Mouse (Mus musculus) neural tube, embryonic 15.5 days (tissue): ENCODE measurements around the gene Sapcd1. TPM values are rescaled to one million over a fixed set of nuclear protein-coding genes. Genes with fewer than 3 reads are reported as not detected.
"Not testable (repeated sequence)": the region's sequence is repeated elsewhere in the genome, so short reads cannot be mapped to it uniquely, and the experiment has no call there.

Experiments
- ATAC-seq: fragments of 200-750 bp; cut with Nextera tagmentation; 2 replicates; pipeline ENCODE4 v1.8.0; 2017; ENCODE audit warnings: mild to moderate bottlenecking, moderate TSS enrichment, moderate library complexity; ENCODE audit not compliant: low FRiP score
- H3K27ac ChIP-seq: fragments of 300-500 bp; sonication (generic); replicated peaks from 2 replicates; pipeline ENCODE4 v1.5.1; 2015; ENCODE audit warnings: mild to moderate bottlenecking, inconsistent platforms
- H3K27me3 ChIP-seq: fragments of 300-500 bp; sonication (generic); replicated peaks from 2 replicates; pipeline ENCODE4 v1.6.1; 2015; ENCODE audit warnings: inconsistent platforms
- H3K36me3 ChIP-seq: fragments of 300-500 bp; sonication (generic); 2 replicates; pipeline ENCODE4 v1.6.1; 2015; ENCODE audit warnings: inconsistent platforms
- H3K4me1 ChIP-seq: fragments of 300-500 bp; sonication (generic); 2 replicates; pipeline ENCODE4 v1.6.1; 2015; ENCODE audit warnings: inconsistent platforms
- H3K4me2 ChIP-seq: fragments of 300-500 bp; sonication (generic); 2 replicates; pipeline ENCODE4 v1.6.1; 2015; ENCODE audit warnings: inconsistent platforms, mild to moderate bottlenecking, moderate library complexity
- H3K4me3 ChIP-seq: fragments of 300-500 bp; sonication (generic); replicated peaks from 2 replicates; pipeline ENCODE4 v1.5.1; 2015; ENCODE audit warnings: mild to moderate bottlenecking, inconsistent platforms
- H3K9ac ChIP-seq: fragments of 300-500 bp; sonication (generic); replicated peaks from 2 replicates; pipeline ENCODE4 v1.6.1; 2015; ENCODE audit warnings: mild to moderate bottlenecking, inconsistent platforms
- H3K9me3 ChIP-seq: fragments of 300-500 bp; sonication (generic); replicated peaks from 2 replicates; pipeline ENCODE4 v1.6.1; 2016; ENCODE audit warnings: inconsistent platforms
- WGBS: fragments of 180-500 bp; shearing (Covaris S2); methylation state at CpG from one replicate; pipeline ENCODE4 v1.1.7; 2015; ENCODE audit warnings: mixed read lengths; 5-methylcytosine and 5-hydroxymethylcytosine counted together
- polyA plus RNA-seq: library from polyadenylated mRNA; unstranded; fragments of >200 nt; fragmentation: Nextera tagmentation; extraction: Ambion mirVana; gene quantifications from 2 replicates; pipeline ENCODE4 v1.2.1, GENCODE M21; 2015

Gene Sapcd1
- polyA plus RNA-seq, 1 experiment from 2014 or later: 1.8 TPM

- 93% methylated on average over 16 of the region's 16 CpGs for WGBS
- Histone ChIP-seq H3K9me3 (no peaks in the 10 kb centered on the region), H3K27me3 (no peaks in the 10 kb centered on the region), H3K4me2 (no peak overlapping the region), H3K27ac (no peak overlapping the region), H3K9ac (no peak overlapping the region), H3K36me3 (peaks cover 68% of the 10 kb centered on the region), H3K4me3 (no peak overlapping the region), H3K4me1 (peaks cover 5% of the 10 kb centered on the region; the same call in 1 of the 2 replicates)
- ATAC-seq: no peak
Measured at GRCm38 (mm10) chr17:35015296-35015695, 12.5 kb downstream of the Sapcd1 start.

- Histone ChIP-seq H3K27me3 (no peaks in the 10 kb centered on the region), H3K4me3 (no peak overlapping the region), H3K9ac (no peak overlapping the region), H3K9me3 (no peaks in the 10 kb centered on the region), H3K27ac (no peak overlapping the region), H3K4me1 (peaks cover 5% of the 10 kb centered on the region; the same call in 1 of the 2 replicates), H3K36me3 (peaks cover 83% of the 10 kb centered on the region), H3K4me2 (no peak overlapping the region)
- WGBS: 86% methylated on average over 6 of the region's 6 CpGs
- ATAC-seq: no peak
Measured at GRCm38 (mm10) chr17:35013221-35013620, 14.6 kb downstream of the Sapcd1 start.

GRCm38 (mm10) chr17:35012430-35012829, 15.4 kb downstream of the Sapcd1 start:
- Histone ChIP-seq H3K9me3 (no peaks in the 10 kb centered on the region), H3K4me3 (no peak overlapping the region), H3K4me1 (peaks cover 5% of the 10 kb centered on the region; the same call in 1 of the 2 replicates), H3K9ac (no peak overlapping the region), H3K27ac (no peak overlapping the region), H3K4me2 (no peak overlapping the region), H3K36me3 (peaks cover 90% of the 10 kb centered on the region), H3K27me3 (no peaks in the 10 kb centered on the region)
- WGBS: 89% methylated on average over 13 of the region's 13 CpGs
- ATAC-seq: no peak

GRCm38 (mm10) chr17:35011440-35011839, 16.4 kb downstream of the Sapcd1 start:
- H3K27ac ChIP-seq: no peak overlapping the region
- no peak overlapping the region for H3K4me3 ChIP-seq
- 95% methylated on average over 8 of the region's 8 CpGs for WGBS
- no peaks in the 10 kb centered on the region for H3K27me3 ChIP-seq
- H3K4me2 ChIP-seq: no peak overlapping the region
- peaks cover 5% of the 10 kb centered on the region; the same call in 1 of the 2 replicates for H3K4me1 ChIP-seq
- no peak overlapping the region for H3K9ac ChIP-seq
- H3K9me3 ChIP-seq: no peaks in the 10 kb centered on the region
- peaks cover 88% of the 10 kb centered on the region for H3K36me3 ChIP-seq
- ATAC-seq: no peak

GRCm38 (mm10) chr17:35009586-35009985, 18.2 kb downstream of the Sapcd1 start:
- H3K36me3 ChIP-seq: peaks cover 86% of the 10 kb centered on the region
- no peak overlapping the region for H3K4me3 ChIP-seq
- no peak for ATAC-seq
- no peaks in the 10 kb centered on the region for H3K27me3 ChIP-seq
- WGBS: 85% methylated on average over 7 of the region's 7 CpGs
- H3K9me3 ChIP-seq: no peaks in the 10 kb centered on the region
- no peaks in the 10 kb centered on the region for H3K4me1 ChIP-seq
- no peak overlapping the region for H3K27ac ChIP-seq
- H3K4me2 ChIP-seq: no peak overlapping the region
- H3K9ac ChIP-seq: no peak overlapping the region

- 97% methylated on average over 7 of the region's 7 CpGs for WGBS
- no peak overlapping the region for H3K27ac ChIP-seq
- no peaks in the 10 kb centered on the region for H3K27me3 ChIP-seq
- H3K4me2 ChIP-seq: no peak overlapping the region
- peaks cover 71% of the 10 kb centered on the region for H3K36me3 ChIP-seq
- peaks cover 12% of the 10 kb centered on the region for H3K4me1 ChIP-seq
- no peak for ATAC-seq
- H3K9ac ChIP-seq: no peak overlapping the region
- H3K4me3 ChIP-seq: no peak overlapping the region
- no peaks in the 10 kb centered on the region for H3K9me3 ChIP-seq
Measured at GRCm38 (mm10) chr17:35007387-35007991, 20.3 kb downstream of the Sapcd1 start.

- H3K9me3 ChIP-seq, ATAC-seq, H3K9ac ChIP-seq, H3K27me3 ChIP-seq, H3K4me2 ChIP-seq, H3K27ac ChIP-seq, H3K4me3 ChIP-seq: not testable (repeated sequence)
- peaks cover 23% of the 10 kb centered on the region for H3K4me1 ChIP-seq
- WGBS: 91% methylated on average over 5 of the region's 5 CpGs
- peaks cover 55% of the 10 kb centered on the region for H3K36me3 ChIP-seq
Measured at GRCm38 (mm10) chr17:35005902-35006301, 21.9 kb downstream of the Sapcd1 start.

GRCm38 (mm10) chr17:35005158-35005557, 22.7 kb downstream of the Sapcd1 start:
- Histone ChIP-seq H3K4me3 (no peak overlapping the region), H3K27me3 (no peaks in the 10 kb centered on the region), H3K27ac (no peak overlapping the region), H3K36me3 (peaks cover 48% of the 10 kb centered on the region), H3K9ac (no peak overlapping the region), H3K4me1 (peaks cover 24% of the 10 kb centered on the region), H3K4me2 (no peak overlapping the region), H3K9me3 (no peaks in the 10 kb centered on the region)
- 95% methylated on average over 10 of the region's 10 CpGs for WGBS
- ATAC-seq: no peak

GRCm38 (mm10) chr17:35004075-35004717, 23.6 kb downstream of the Sapcd1 start:
- 95% methylated on average over 17 of the region's 17 CpGs for WGBS
- peaks cover 30% of the 10 kb centered on the region for H3K4me1 ChIP-seq
- H3K27ac ChIP-seq: no peak overlapping the region
- no peak overlapping the region for H3K4me3 ChIP-seq
- no peaks in the 10 kb centered on the region for H3K27me3 ChIP-seq
- no peak for ATAC-seq
- H3K9ac ChIP-seq: no peak overlapping the region
- no peaks in the 10 kb centered on the region for H3K9me3 ChIP-seq
- H3K4me2 ChIP-seq: no peak overlapping the region
- H3K36me3 ChIP-seq: peaks cover 42% of the 10 kb centered on the region

GRCm38 (mm10) chr17:35003022-35003838, 24.6 kb downstream of the Sapcd1 start:
- peak overlapping the region; percentile 99 for H3K4me2 ChIP-seq
- 0 out of 2 replicates have a peak overlapping the region, but pooled peaks have one; percentile 96 for H3K9ac ChIP-seq
- no peaks in the 10 kb centered on the region for H3K9me3 ChIP-seq
- no peak for ATAC-seq
- H3K4me3 ChIP-seq: no peak overlapping the region
- H3K4me1 ChIP-seq: peaks cover 30% of the 10 kb centered on the region
- 76% methylated on average over 9 of the region's 9 CpGs for WGBS
- no peaks in the 10 kb centered on the region for H3K27me3 ChIP-seq
- H3K27ac ChIP-seq: no peak overlapping the region
- H3K36me3 ChIP-seq: peaks cover 33% of the 10 kb centered on the region

- Histone ChIP-seq H3K27me3 (no peaks in the 10 kb centered on the region), H3K27ac (peak overlapping the region; percentile 95), H3K4me3 (peak overlapping the region; percentile 91), H3K4me2 (peak overlapping the region; percentile 99), H3K9ac (peak overlapping the region; percentile 96), H3K4me1 (peaks cover 30% of the 10 kb centered on the region), H3K36me3 (peaks cover 26% of the 10 kb centered on the region), H3K9me3 (no peaks in the 10 kb centered on the region)
- ATAC-seq: no peak
- 12% methylated on average over 12 of the region's 12 CpGs for WGBS
Measured at GRCm38 (mm10) chr17:35002153-35002865, 25.5 kb downstream of the Sapcd1 start.
